Mouse (Mus musculus) limb, embryonic 10.5 days (tissue): Measurements from ENCODE around the gene Ptges3l. TPM values are rescaled to one million over a fixed set of nuclear protein-coding genes. Genes with fewer than 3 reads are reported as not detected.
"Not testable (repeated sequence)": the region's sequence is repeated elsewhere in the genome, so short reads cannot be mapped to it uniquely, and the experiment has no call there.

Experiments used
- DNase-seq: peaks from one replicate; pipeline ENCODE4 v3.0.0-alpha.2; 2017; ENCODE audit warnings: low spot score
- H3K27ac ChIP-seq: fragments of 300-500 bp; sonication (generic); 2 replicates; pipeline ENCODE4 v1.5.1; 2016; ENCODE audit warnings: mild to moderate bottlenecking
- H3K27me3 ChIP-seq: fragments of 300-500 bp; sonication (generic); 2 replicates; pipeline ENCODE4 v1.6.1; 2016; ENCODE audit warnings: low read depth, mild to moderate bottlenecking; ENCODE audit not compliant: poor library complexity, severe bottlenecking
- H3K36me3 ChIP-seq: fragments of 300-500 bp; sonication (generic); 2 replicates; pipeline ENCODE4 v1.6.1; 2016; ENCODE audit warnings: mild to moderate bottlenecking, moderate library complexity
- H3K4me1 ChIP-seq: fragments of 300-500 bp; sonication (generic); 2 replicates; pipeline ENCODE4 v1.6.1; 2016
- H3K4me3 ChIP-seq: fragments of 300-500 bp; sonication (generic); 2 replicates; pipeline ENCODE4 v1.5.1; 2016; ENCODE audit warnings: mild to moderate bottlenecking, moderate library complexity
- H3K9me3 ChIP-seq: fragments of 300-500 bp; sonication (generic); replicated peaks from 2 replicates; pipeline ENCODE4 v1.6.1; 2016; ENCODE audit warnings: mild to moderate bottlenecking
- WGBS: fragments of 180-500 bp; shearing (Covaris S2); methylation state at CpG from one replicate; pipeline ENCODE4 v1.1.7; 2016; 5-methylcytosine and 5-hydroxymethylcytosine counted together
- microRNA-seq: library from miRNA; unstranded; fragments of <30 nt; microRNA quantifications from one replicate; pipeline ENCODE4, GENCODE M21; 2017
- polyA plus RNA-seq: library from polyadenylated mRNA; unstranded; fragments of >200 nt; fragmentation: Nextera tagmentation; extraction: Ambion mirVana; gene quantifications from 2 replicates; pipeline ENCODE4 v1.2.1, GENCODE M21; 2016

The Ptges3l gene
- polyA plus RNA-seq, 1 experiment from 2014 or later: 4.7 TPM

- Histone ChIP-seq H3K27ac (no peak overlapping the region), H3K4me1 (peaks cover 3% of the 10 kb centered on the region; the same call in 1 of the 2 replicates), H3K9me3 (no peaks in the 10 kb centered on the region), H3K36me3 (no peaks in the 10 kb centered on the region), H3K4me3 (no peak overlapping the region), H3K27me3 (no peaks in the 10 kb centered on the region)
- no peak for DNase-seq
- 79% methylated on average over 6 of the region's 6 CpGs for WGBS
These were observed 46.2 kb downstream of the Ptges3l start for GRCm38 (mm10) chr11:101378926-101379325.

- not testable (repeated sequence) for H3K27me3 ChIP-seq, H3K4me1 ChIP-seq, H3K36me3 ChIP-seq, DNase-seq, H3K27ac ChIP-seq, H3K9me3 ChIP-seq, H3K4me3 ChIP-seq
- 92% methylated on average over 8 of the region's 8 CpGs for WGBS
These were observed 46.9 kb downstream of the Ptges3l start for GRCm38 (mm10) chr11:101378196-101378595.

GRCm38 (mm10) chr11:101374421-101374938 lies 50.7 kb downstream of the Ptges3l start:
- no peak overlapping the region for H3K4me3 ChIP-seq
- WGBS: 78% methylated on average over 7 of the region's 7 CpGs

GRCm38 (mm10) chr11:101370141-101370540 lies 55.0 kb downstream of the Ptges3l start:
- H3K27me3 ChIP-seq: no peaks in the 10 kb centered on the region
- H3K36me3 ChIP-seq: no peaks in the 10 kb centered on the region
- H3K9me3 ChIP-seq: no peaks in the 10 kb centered on the region
- H3K4me1 ChIP-seq: no peaks in the 10 kb centered on the region
- no peak overlapping the region for H3K4me3 ChIP-seq
- H3K27ac ChIP-seq: no peak overlapping the region
- DNase-seq: no peak
- WGBS: 83% methylated on average over 5 of the region's 5 CpGs

More at GRCm38 (mm10) chr11:101374421-101374938, 50.7 kb downstream of the Ptges3l start:
- H3K27me3 ChIP-seq: no peaks in the 10 kb centered on the region
- H3K9me3 ChIP-seq: no peaks in the 10 kb centered on the region
- no peaks in the 10 kb centered on the region for H3K36me3 ChIP-seq
- DNase-seq: no peak
- H3K27ac ChIP-seq: no peak overlapping the region
- H3K4me1 ChIP-seq: no peaks in the 10 kb centered on the region

Small RNA genes within 50 kb of the gene (microRNA-seq; reads per million reads assigned to microRNA genes)
- gene Mir6929: not detected

Other genes with a start within 250 kb of the Ptges3l start
- gene Ccr10, start 249.9 kb downstream of the Ptges3l start, polyA plus RNA-seq: not detected in 2 replicates
- 10.1 and 13.6 TPM in 2 replicates for gene Ezh1, start 198.9 kb downstream of the Ptges3l start, polyA plus RNA-seq
- gene Ramp2, start 179.3 kb downstream of the Ptges3l start, polyA plus RNA-seq: 54.2 and 61.5 TPM in 2 replicates
- 118 and 127 TPM in 2 replicates for gene Vps25, start 171.6 kb downstream of the Ptges3l start, polyA plus RNA-seq
- gene Wnk4, start 164.8 kb downstream of the Ptges3l start, polyA plus RNA-seq: 4.7 and 6.2 TPM in 2 replicates
- 1.1 TPM in 2 replicates for gene Cntd1, start 146.3 kb downstream of the Ptges3l start, polyA plus RNA-seq
- gene Coa3, start 146.2 kb downstream of the Ptges3l start, polyA plus RNA-seq: 187 and 192 TPM in 2 replicates
- gene Becn1, start 123.0 kb downstream of the Ptges3l start, polyA plus RNA-seq: 148 TPM in 2 replicates
- 210 and 214 TPM in 2 replicates for gene Psme3, start 109.1 kb downstream of the Ptges3l start, polyA plus RNA-seq
- 2.7 and 2.8 TPM in 2 replicates for gene Aoc2, start 100.3 kb downstream of the Ptges3l start, polyA plus RNA-seq
- gene Aoc3, start 94.7 kb downstream of the Ptges3l start, polyA plus RNA-seq: 0.03 TPM in 1 of 2 replicates, not detected in the other
- not detected in 2 replicates for gene G6pc, start 57.8 kb downstream of the Ptges3l start, polyA plus RNA-seq
- 106 and 111 TPM in 2 replicates for gene Aarsd1, start 7.7 kb downstream of the Ptges3l start, polyA plus RNA-seq
- 9.9 and 15.0 TPM in 2 replicates for gene Gm27029, start 537 bp downstream of the Ptges3l start, polyA plus RNA-seq
- 16.8 and 19.6 TPM in 2 replicates for gene Rundc1, start 248 bp downstream of the Ptges3l start, polyA plus RNA-seq
- gene Rpl27, start 17.0 kb upstream of the Ptges3l start, polyA plus RNA-seq: 448 and 536 TPM in 2 replicates
- 2.3 and 3.1 TPM in 2 replicates for gene Ifi35, start 23.1 kb upstream of the Ptges3l start, polyA plus RNA-seq
- gene Rnd2, start 39.7 kb upstream of the Ptges3l start, polyA plus RNA-seq: 5.0 and 6.3 TPM in 2 replicates
- gene Vat1, start 40.9 kb upstream of the Ptges3l start, polyA plus RNA-seq: 14.6 and 17.2 TPM in 2 replicates
- gene Brca1, start 126.6 kb upstream of the Ptges3l start, polyA plus RNA-seq: 22.2 and 22.6 TPM in 2 replicates
- 51.7 and 73.2 TPM in 2 replicates for gene Nbr1, start 126.8 kb upstream of the Ptges3l start, polyA plus RNA-seq
- gene Tmem106a, start 156.9 kb upstream of the Ptges3l start, polyA plus RNA-seq: 1.1 and 1.8 TPM in 2 replicates
- gene Gm11634, start 173.9 kb upstream of the Ptges3l start, polyA plus RNA-seq: not detected in 2 replicates
- gene Rdm1, start 201.9 kb upstream of the Ptges3l start, polyA plus RNA-seq: 18.7 and 22.3 TPM in 2 replicates
- 1.9 and 2.4 TPM in 2 replicates for gene Arl4d, start 240.2 kb upstream of the Ptges3l start, polyA plus RNA-seq